Mouse (Mus musculus) regulatory T cell (primary cell): ENCODE results near the gene Gm17577.

ENCODE experiments used
- in situ Hi-C: fragments of 300-600 bp; cut with MboI, MseI; formaldehyde crosslinking; loops from one replicate; pipeline ENCODE4 v1.15.1; 2025; ENCODE audit warnings: high pct_unique_total_duplicates

Gm17577 gene

DNA sequence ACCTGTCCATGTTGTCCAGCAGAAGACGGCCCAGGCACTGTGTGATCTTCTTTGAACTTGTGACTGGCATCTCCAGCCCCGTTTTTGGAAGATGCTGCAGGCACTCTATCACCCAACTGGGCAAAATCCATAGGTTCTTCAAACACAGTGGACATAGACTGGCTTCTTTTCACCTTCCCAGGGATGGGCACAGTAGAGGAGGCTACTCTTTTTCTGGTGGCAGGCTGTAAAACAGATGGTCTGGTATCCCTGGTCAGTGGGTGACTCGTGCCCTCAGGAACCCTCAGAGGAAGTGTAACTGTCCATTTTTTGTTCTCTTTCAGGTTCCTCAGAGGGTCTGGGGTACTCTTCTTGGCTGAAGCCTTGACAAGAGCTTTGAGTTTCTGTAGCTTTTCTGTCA lies at the start of gene Gm17577:
Gm17577 (minus strand) TSS at position 101 of the 400 bp plus-strand sequence.
- in situ Hi-C loops = loop anchor here (25.0 kb wide), 1 partner anchor 665 kb away; no protein-coding TSS in a partner anchor

- in situ Hi-C loops = loop anchor here (5.0 kb wide), 1 partner anchor 455 kb away; no protein-coding TSS in a partner anchor
These were observed 24.3 kb downstream of the Gm17577 start, which contains the start of gene Srsx for GRCm38 (mm10) chrX:123222381-123222780. Srsx (minus strand) TSS chrX:123222481.
